Mouse (Mus musculus) liver (tissue): ENCODE results near the gene Syt13.

Experiments used
- DNase-seq: peaks from one replicate; pipeline ENCODE4 v3.0.0-alpha.2; 2020; ENCODE audit warnings: mixed read lengths

Syt13 gene

DNA sequence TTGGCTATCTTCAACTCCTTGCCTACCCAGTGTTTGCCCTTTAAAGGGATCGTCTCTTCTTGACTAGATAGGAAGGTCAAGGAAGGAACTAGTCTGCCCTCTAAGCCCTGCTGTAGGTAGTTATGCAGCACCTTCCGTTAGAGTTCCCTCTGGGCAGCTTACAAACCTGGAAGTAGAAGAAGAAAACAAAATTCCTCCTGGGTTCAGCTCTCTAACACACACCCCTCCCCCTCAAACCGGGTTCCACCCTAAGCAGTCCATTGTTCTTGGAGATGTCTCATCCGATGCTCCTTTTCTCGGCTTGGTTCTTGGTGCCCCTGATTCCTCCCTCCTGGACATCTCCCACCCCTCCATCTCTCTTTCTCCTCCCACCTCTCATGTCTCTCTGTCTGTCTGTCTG is 14.8 kb downstream of the Syt13 start:
- DNase-seq = no peak

DNA sequence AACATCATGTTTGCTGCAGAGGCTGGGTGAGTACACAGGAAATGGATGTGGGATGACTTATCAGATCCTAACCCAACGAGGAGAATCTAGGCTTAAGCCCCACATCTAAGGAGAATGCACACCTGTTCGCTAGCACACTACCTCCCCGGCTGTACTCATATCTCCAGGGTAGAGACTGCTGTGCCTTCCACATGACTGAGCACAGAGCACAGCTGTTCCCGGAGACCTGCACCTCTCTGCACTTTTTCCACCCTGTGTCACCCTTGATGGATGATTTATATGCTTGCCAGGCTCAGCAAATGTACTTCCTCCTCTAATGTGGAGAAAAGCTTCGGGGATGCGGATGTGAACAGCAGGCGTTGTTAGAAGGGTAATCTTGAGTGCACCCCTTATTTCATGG is 16.2 kb downstream of the Syt13 start:
- no peak for DNase-seq

DNA sequence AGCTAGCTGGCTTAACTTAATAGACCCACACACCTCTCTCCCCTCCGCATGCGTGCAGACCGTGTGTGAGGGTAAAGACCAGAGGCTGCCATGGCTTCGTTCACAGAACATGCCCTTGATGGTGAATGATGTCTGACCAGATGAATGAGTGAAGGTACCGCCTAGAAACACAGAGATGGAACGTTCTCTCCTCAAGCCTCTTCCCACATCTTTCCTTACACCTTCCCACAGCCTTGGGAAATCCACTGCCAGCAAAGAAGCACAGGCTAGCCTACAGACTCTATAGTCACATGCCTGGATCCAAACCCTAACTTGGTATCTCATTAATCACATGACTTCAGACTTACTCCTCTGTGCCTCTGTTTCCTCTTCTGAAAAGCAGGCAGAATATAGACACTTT is 18.5 kb downstream of the Syt13 start:
- DNase-seq = no peak

DNA sequence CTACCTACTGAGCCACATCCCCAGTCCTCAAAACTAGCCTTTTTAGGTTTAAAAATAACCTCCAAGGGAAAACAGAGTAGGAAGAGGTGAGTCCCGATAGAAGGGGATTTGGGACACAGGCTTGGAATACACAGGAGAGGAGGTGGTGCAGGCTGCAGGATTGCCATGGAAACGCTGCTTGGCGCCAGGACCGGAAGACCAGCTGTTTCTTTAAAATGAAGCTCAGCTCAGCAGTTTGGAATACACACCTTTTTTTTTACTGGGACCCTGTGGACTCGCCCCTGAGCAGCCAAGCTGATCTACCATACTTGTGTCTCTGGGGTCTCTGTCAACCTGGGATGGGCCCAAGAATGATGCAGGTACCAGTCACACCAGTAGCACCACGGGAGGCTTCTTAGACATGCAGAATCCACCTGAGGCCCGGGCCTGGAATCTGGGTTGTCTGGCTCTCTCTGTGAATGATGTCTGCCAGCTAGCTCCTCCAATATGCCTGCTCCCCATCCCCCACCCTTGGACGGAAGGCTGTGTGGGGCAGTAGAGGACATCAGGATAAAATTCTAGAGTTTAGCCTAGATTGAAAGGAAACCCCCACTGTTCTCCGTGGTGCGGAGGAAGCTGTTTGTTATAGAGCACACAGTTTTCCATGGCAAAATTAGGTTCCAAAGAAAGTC is 19.5 kb downstream of the Syt13 start:
- DNase-seq = no peak

DNA sequence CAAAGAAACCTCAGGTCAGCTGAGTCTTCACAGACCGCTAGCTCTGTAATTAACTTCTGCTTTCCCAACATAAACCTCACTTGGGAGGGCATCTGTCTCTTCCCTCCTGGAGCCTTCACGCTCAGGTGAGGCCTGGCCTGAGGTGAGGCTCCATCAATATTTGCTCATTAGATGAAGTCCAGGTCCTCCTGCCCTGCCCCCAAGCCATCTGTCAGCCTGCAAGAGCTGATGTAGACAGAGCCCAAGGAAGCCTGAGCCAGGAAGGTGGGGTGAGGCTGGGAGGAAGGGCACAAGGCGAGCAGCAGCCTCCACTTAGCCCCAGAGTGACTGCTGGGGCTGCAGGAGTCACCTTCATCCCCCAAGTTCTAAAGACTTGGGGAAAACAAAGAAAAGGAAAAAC is 20.6 kb downstream of the Syt13 start:
- DNase-seq = no peak

DNA sequence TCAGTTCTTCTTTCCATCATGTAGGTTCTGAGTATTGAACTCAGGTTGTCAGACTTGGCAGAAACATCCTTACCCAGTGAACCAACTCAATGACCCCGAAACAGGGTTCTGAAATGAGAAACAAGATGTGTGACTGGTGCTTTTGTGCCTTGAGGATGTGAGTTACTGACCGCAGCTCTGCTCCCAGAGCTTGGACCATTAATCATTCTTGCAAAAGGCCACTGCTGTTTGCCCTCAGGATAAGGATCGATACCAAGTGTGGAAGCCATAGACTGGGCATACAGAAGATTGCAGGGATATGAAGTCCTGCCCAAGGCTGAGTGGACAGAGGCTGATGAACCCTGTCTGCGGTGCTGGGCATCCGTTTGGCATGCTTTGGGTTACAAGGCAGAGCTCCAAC is 23.2 kb downstream of the Syt13 start:
- no peak for DNase-seq

DNA sequence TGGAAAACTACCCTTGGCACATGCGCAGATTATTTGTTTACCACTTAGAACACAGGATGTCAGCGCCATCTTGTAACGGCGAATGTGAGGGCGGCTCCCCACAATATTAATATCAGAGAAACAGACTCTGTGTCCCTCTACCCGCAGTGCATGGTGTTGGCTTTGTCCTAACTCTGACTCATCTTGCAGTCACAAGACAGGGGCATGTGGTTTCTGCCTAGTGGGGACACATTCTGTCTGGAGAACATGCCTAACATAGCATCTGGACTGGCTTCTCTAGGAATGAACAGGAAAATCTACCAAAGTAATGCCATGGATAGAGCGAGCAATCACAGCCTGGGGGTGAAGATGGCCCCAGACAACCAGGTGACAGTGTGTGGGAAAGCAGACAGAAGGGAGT is 23.9 kb downstream of the Syt13 start:
- DNase-seq = no peak

DNA sequence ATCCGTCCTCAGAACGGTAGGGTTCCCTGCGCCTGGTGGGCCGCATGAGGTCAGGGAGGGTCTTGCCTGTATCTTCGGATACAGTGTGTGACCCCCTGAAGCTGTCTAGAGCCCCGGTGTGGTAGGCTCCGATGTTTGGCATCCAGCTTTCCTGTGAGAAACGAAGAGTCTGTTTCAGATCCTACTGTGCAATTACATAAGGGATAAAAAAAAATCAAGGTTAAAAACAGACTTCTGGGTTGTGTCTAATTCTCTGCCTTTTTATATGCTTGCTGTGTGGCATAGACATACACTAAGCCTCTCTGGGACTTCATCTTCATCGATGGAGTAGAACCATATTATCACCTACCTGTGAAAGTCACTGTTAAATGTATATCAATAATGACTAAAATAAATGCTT is 26.1 kb downstream of the Syt13 start:
- no peak for DNase-seq

DNA sequence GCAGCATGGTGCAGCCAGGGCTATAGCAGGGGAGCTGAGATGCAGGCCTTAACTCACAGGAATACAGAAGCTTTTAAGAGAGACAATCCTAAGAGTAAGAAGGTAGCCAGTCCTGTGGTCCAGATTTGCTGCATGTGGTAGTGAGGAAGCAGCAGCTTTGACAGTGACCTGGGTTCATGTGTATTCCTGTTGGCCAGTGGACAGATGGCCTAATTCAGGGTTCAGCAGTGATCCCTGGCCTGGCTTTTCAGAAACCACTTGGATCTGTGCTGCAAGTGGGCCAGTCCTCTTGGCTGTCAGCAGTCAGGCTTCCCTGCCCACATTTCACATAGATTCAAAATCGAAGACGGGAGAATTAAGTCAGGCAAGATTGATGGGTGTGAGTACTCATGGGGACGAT is 26.6 kb downstream of the Syt13 start:
- no peak for DNase-seq

DNA sequence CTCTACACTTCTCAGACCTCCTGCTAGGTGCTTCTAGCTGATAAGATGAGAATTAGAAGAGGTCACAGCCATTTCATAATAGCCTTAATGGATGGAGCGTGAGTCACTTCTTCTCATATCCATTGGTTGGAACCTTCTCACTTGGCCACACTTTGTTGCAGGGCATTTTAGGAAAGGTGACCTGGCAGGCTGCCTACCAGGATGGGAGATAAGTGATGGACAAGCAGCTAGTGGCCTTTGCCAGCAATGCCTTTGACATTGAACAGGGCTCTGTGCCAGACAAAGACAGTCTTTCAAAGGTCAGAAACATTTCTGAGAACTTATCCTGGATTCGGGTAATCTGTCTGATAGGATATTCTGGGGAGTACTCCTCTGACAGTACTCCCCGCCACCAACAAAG is 28.5 kb downstream of the Syt13 start:
- DNase-seq = no peak

DNA sequence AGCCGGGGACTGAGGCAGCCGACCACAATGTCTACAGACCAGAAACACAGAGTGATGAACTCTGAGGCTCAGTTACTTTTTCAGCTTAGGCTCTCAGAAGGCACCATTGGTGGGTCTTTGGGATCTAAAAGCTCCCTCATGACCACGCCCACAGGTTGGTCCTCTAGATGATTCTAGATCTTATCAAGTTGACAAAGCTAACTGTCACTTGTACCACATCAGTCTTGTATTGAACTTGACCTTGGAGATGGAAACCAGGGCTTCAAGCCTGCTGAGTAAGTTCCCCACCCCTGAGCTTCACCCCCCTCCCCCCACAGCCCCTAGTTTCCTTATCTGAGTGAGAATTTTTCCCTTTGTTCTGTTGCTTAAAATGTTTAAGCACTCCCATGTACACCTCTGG is 29.5 kb downstream of the Syt13 start:
- no peak for DNase-seq

DNA sequence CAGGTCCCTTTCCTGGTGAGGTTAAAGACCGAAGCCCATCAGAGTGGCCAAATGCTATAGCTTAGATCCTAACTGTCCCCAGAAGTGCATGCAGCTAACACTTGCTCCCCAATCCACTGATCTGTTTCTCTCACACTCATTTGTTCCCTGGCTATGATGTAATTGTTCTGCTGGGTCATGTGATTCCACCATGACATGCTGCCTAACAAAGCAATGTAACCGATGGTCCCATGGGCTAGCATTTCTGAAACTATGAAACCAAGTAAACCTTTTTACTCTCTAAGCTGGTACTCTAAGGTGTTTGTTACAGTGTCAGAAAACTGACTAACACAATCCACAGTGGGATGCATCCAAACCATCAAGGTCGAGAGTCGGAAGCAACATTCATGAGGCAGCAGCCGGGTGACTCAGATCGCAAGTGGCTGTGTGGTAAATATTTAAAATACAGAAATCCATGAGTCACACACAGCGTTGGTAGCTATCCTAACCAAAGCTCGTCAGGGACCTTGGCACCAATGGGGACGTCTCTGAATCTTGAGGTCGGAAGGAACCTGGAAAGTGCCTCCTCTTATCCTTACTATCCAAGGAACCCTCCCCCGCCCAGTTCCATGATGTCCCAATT is 30.3 kb downstream of the Syt13 start:
- no peak for DNase-seq

DNA sequence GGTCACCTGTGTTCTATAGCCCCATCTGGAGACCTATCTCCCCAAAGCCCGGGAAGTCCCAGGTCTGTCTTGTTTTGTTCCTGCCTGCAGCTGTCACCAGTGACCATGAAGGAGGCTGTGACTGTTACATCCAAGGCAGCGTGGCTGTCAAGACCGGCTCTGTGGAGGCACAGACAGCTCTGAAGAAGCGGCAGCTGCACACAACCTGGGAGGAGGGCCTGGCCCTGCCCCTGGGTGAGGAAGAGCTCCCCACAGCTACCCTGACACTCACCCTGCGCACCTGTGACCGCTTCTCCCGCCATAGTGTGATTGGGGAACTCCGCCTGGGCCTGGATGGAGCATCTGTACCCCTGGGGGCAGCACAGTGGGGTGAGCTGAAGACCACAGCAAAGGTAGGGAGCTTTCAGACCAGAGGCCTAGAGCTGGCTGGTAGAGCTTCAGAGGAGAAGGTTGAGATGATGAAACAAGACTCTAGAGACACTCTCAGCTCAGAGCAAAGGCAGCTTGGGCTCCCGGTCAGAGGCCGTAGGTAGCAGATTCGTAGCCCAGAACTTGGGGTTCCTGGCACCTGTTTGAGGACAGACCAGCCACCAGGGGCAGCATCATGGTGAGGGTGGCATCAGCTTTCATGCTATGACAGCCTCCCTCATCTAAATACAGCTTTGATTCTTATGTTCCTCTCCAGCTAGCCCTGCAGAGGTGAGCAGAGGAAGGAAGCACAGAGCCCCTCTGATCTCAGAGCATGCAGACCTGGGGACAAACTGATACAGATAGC is 31.1 kb downstream of the Syt13 start:
- DNase-seq = no peak

DNA sequence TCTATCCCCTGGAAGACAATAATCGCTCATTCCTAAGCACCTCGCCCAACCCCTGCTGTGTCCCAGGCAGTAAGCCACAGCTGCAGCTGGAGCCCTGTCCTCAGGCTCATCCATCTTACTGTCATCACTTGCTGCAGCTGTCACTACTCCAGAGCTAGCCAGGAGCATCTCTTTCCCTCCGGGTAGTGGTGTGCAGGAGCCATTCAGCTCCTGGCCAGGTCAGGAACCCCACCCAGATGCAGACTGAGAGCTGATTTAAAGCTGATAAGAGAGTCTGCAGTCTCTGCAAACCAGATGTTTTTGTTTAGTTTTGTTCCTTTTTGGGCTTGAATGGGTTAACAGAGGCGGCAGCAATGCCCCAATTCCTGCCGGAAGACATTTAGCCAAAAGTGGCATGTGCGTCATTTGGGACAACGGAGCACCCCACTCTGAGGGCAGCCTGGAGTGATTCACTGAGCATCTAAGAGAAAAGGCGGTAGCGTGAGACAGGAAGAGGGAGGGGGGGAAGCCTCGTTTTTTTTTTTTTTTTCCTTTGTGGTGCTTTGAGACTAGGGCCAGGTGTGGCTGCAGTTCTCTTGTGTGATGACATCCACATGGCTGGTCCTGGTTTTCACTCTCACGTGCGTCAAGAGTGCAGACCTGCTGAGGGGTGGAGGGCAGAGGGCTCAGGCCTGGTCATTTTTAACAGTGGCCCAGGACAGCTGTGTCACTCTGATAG is 33.2 kb downstream of the Syt13 start:
- DNase-seq = no peak

DNA sequence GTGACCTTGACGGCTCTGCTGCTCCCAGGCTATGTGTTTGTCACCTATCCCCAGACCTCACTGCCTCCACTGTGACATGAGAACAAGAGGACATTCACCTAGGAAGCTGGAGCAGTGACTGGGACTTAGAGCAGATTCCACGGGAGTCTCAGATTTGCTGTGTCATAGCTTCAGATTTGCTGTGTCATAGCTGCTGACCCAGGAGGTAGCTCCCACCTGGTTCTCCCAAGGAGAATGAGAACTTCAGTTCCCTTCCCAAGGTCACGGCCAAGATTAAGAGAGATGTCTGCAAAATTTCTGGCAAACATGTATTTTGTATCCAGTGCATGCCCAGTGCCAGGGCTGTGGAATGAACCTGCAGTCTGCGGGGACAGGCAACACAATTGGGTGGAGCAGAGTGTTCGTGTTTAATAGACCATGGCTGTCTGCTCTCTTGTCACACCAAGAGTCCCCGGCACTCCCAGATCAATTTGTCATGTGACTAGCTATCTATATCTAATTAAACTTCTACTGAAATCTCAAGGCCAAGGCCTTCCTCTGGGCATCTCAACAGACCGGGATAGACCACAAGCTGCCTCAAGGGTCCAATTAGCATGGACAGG is 33.9 kb downstream of the Syt13 start:
- DNase-seq = no peak

DNA sequence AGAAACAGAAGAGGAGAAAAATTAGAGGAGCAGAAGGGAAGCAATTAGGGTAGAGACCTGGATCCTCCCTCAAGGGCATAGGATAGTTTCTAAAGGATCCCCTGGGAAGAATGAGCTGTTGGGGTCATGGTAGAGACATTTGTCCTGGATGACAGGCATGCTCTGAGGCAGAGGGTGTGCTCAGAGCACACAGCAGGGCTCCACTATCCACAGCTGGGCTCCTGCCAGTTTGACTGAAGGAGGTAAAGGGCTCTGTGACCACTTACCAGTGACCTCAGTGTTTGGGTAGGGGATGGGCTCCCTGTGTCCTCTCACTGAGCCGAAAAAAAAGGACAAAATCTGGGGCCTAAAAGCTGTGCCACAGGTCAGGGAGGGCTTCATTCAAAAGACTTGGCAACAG is 34.6 kb downstream of the Syt13 start:
- DNase-seq = no peak

DNA sequence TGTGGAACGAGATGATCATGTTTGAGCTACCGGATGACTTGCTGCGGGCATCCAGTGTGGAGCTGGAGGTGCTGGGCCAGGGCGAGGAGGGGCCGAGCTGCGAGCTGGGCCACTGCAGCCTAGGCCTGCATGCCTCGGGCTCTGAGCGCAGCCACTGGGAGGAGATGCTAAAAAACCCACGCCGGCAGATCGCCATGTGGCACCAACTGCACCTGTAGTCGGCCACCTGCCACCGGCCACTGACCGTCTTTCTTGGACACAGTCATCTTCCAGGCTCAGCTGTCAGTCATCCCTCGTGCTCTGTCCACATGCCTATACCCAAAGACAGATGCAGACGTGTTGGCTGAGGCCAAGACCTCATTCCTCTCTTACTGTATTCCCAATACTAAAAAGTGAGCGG is 38.6 kb downstream of the Syt13 start:
- no peak for DNase-seq

DNA sequence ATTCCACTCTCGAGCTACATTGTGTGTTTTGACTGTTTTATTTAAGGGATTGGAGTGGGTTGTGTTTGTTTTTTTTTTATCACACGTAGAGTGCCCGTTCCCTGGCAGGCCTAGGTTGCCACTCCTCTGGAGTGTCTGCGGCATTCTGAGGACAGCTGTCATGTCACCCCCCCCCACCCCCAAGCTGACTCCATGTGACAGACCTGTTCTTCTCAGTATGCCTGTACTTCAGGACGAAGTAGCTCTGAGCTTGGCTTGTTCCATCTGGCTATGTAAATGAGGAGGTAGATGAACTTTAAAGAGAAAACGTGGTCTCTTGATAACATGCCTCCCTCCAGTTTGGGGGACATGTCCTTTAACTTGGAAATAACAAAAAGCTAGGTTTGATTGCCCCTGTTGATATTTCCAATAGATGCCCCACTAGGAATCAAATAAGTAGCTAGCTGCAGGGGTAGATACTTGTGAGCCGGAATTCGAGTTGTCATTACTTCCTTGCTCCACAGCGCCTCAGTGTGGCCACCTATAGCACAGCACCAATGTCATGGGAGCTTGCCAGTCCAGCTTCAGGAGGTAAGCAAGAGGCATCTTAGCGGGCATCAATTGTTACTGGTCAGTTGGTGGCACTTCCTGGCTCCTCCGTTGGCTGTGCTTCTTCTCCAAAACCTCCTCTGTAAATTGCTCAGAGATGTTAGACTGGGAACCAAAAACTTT is 39.7 kb downstream of the Syt13 start:
- DNase-seq = peak; percentile 66

DNA sequence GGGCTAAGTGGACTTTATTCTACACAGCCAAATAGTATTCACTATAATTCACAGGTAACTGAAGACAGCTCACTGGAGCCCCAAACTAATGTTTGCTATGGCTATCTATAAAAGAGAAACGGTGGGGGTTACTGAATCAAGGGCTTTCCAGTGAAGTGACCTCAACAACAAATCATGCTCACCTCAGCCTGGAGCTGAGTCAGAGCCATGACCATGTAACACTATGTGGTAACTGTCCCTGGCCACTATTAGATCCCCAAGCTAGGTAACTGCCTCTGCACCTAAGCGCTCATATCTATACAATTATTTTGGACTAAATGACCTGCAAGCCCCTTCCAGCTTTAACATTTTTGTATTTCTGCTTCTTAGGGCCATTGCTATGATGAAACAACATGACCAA is 42.0 kb downstream of the Syt13 start:
- DNase-seq = no peak

DNA sequence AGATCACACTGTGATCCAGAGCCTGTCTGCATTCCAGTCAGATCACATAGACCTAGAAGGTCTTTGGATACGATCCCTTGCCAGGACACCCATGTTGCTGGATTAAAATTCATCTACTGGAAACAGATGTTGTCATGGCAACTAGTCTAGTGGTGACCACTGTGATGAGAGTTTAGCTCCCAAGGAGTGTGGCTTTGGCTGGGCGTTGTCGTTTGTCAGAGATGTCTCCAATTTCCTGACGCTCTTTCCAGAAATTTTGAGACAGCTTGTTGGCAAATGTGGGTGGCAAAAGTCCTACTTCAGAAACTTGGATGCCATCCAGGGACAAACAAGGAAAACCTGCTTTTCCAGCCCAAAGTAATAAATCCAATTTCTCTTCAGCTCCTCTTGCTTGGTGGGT is 43.7 kb downstream of the Syt13 start:
- DNase-seq = no peak

DNA sequence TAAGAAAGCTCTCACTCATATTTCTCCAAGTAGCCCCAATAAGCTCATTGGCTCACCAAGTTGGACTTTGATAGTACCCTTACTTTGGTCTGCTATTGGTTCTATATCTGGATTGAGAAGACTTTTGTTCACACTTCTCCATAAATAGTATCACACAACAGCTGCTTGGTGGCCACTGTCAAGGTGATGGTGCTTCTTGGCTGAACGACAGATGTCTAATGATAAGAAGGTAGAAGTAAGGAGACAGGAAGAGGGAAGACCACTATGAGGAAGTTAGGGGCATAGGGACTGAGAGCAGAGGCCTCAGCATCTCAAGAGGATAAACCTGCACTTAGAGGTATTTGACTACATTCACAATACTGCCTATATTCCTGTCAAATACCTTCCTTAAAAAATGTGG is 49.4 kb downstream of the Syt13 start:
- no peak for DNase-seq

DNA sequence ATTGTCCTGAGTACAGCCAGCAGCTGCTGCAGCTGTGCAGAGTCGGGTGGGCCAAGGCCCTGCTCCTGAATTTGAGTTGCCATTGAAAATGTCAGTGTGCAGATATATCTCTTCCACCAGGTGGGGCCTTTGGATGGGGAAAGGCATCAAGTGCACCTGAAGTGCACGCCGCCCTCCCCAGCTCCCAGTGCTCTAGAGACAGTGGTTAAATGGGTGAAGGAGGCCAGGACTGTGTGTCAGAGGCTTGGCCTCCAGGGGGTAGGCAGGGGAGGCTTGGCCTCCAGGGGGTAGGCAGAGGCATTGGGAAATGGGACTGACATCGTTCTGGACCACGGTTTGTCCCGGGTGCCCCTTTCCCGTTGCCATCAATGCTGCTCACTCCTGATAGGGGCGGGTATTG is 51.4 kb downstream of the Syt13 start:
- DNase-seq = no peak
